Mouse (Mus musculus) midbrain, embryonic 16.5 days (tissue): Measurements from ENCODE around the gene Rtn1. TPM values are rescaled to one million over a fixed set of nuclear protein-coding genes. Genes with fewer than 3 reads are reported as not detected.
"Not testable (repeated sequence)": the region's sequence is repeated elsewhere in the genome, so short reads cannot be mapped to it uniquely, and the experiment has no call there.

Experiments
- ATAC-seq: fragments of 200-750 bp; cut with Nextera tagmentation; 2 replicates; pipeline ENCODE4 v1.8.0; 2017; ENCODE audit warnings: moderate TSS enrichment
- H3K27ac ChIP-seq: fragments of 300-500 bp; sonication (generic); 2 replicates; pipeline ENCODE4 v1.5.1; 2014; ENCODE audit warnings: mild to moderate bottlenecking, low read length, mixed read lengths
- H3K27me3 ChIP-seq: fragments of 300-500 bp; sonication (generic); 2 replicates; pipeline ENCODE4 v1.6.1; 2014; ENCODE audit warnings: low read depth, low read length, mixed read lengths; ENCODE audit not compliant: control insufficient read depth, insufficient read depth
- H3K36me3 ChIP-seq: fragments of 300-500 bp; sonication (generic); 2 replicates; pipeline ENCODE4 v1.6.1; 2014; ENCODE audit warnings: mild to moderate bottlenecking, low read length, moderate library complexity, mixed read lengths; ENCODE audit not compliant: control insufficient read depth, insufficient read depth
- H3K4me1 ChIP-seq: fragments of 300-500 bp; sonication (generic); 2 replicates; pipeline ENCODE4 v1.6.1; 2014; ENCODE audit warnings: mild to moderate bottlenecking, low read length, mixed read lengths; ENCODE audit not compliant: control insufficient read depth, insufficient read depth
- H3K4me2 ChIP-seq: fragments of 300-500 bp; sonication (generic); 2 replicates; pipeline ENCODE4 v1.6.1; 2014; ENCODE audit warnings: mild to moderate bottlenecking, low read length, mixed read lengths
- H3K4me3 ChIP-seq: fragments of 300-500 bp; sonication (generic); 2 replicates; pipeline ENCODE4 v1.5.1; 2014; ENCODE audit warnings: low read depth, mild to moderate bottlenecking, low read length, moderate library complexity, mixed read lengths
- H3K9ac ChIP-seq: fragments of 300-500 bp; sonication (generic); 2 replicates; pipeline ENCODE4 v1.6.1; 2014; ENCODE audit warnings: low read depth, low read length, mixed read lengths
- H3K9me3 ChIP-seq: fragments of 300-500 bp; sonication (generic); replicated peaks from 2 replicates; pipeline ENCODE4 v1.6.1; 2014; ENCODE audit warnings: mild to moderate bottlenecking, low read length, mixed read lengths; ENCODE audit not compliant: control insufficient read depth, poor library complexity, severe bottlenecking
- WGBS: fragments of 180-500 bp; shearing (Covaris S2); extraction: QIAGEN DNeasy Blood & Tissue Kit; methylation state at CpG from one replicate; pipeline ENCODE4 v1.1.7; 2014; 5-methylcytosine and 5-hydroxymethylcytosine counted together
- polyA plus RNA-seq: library from polyadenylated mRNA; unstranded; fragments of >200 nt; fragmentation: Nextera tagmentation; extraction: Ambion mirVana; gene quantifications from 2 replicates; pipeline ENCODE4 v1.2.1, GENCODE M21; 2015

Rtn1 gene
- polyA plus RNA-seq, 1 experiment from 2014 or later, result 3,475 TPM

DNA sequence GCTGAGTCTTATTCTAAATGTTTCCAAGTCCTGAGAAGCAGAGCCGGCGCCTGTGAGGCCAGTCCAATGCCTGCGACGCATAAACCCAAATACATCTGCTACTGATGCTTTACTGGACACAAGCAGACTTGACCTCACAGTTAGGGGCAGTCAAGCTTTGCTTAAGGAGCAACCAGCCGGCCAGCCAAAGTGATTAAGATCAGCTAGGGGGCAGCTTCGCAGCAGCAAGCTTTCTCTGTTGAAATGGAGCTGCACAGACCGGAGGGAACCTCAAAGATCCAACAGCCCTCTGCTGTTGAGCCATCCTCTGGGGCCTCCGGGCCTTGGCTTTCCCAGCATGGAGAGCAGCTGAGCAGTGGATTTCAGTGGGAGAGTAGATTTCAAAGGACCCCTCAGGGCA, 107.4 kb downstream of the Rtn1 start:
- peaks cover 5% of the 10 kb centered on the region; the same call in 1 of the 2 replicates for H3K36me3 ChIP-seq
- peaks cover 18% of the 10 kb centered on the region for H3K4me1 ChIP-seq
- H3K9me3 ChIP-seq, result no peaks in the 10 kb centered on the region
- H3K27me3 ChIP-seq, result no peaks in the 10 kb centered on the region
- ATAC-seq, result no peak
- H3K9ac ChIP-seq, result no peak overlapping the region
- no peak overlapping the region for H3K27ac ChIP-seq
- H3K4me3 ChIP-seq, result no peak overlapping the region
- WGBS, result 27% methylated on average over 8 of the region's 8 CpGs
- H3K4me2 ChIP-seq, result no peak overlapping the region

DNA sequence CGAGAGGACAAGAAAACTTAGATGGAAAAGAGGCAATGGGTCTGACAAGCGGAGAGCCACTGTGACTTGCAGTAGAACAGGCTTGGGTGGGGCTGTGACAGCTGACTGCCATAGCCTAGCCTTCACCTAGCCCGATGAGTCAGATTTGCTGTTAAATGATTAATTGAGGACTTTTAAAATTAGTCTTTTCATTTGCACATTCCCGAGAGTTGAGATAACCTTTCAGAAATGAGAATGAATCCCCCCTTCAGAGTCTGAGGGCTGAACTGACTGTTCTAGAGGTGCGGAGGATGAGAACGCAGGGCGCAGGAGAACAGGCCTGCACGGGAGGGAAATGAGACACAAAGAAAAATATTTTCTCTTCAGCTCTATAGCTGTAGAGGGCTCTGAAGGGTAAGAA, 107.9 kb downstream of the Rtn1 start:
- WGBS, result 71% methylated on average over 8 of the region's 8 CpGs
- no peak overlapping the region for H3K9ac ChIP-seq
- ATAC-seq, result no peak

GRCm38 (mm10) chr12:72298222-72298621, 110.6 kb downstream of the Rtn1 start:
- 63% methylated on average over 7 of the region's 7 CpGs for WGBS
- no peak overlapping the region for H3K27ac ChIP-seq
- ATAC-seq, result no peak

More for the DNA sequence above, 107.9 kb downstream of the Rtn1 start:
- Histone ChIP-seq H3K4me3 (no peak overlapping the region), H3K9me3 (no peaks in the 10 kb centered on the region), H3K4me2 (no peak overlapping the region), H3K36me3 (peaks cover 5% of the 10 kb centered on the region; the same call in 1 of the 2 replicates), H3K27me3 (no peaks in the 10 kb centered on the region), H3K27ac (no peak overlapping the region), H3K4me1 (peaks cover 18% of the 10 kb centered on the region)

DNA sequence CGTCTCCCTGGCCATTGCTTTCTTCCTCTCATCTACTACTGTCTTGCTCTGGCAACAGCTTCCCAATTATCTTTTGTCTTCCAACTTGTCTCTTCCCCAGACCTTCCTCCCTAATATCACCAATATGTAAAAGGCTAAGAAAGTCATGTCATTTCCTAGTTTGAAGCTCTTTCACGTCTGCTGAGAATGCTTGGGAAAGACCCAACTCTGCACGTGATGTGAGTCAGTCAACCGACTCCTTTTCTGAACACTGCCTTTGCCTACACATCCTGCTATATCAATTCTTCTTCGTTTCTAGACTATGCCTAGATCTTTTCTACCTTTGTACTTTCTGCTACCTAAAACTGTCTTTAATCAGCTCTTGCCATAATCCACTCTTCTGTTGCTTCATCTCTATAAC, 112.3 kb downstream of the Rtn1 start:
- 95% methylated on average over 5 of the region's 5 CpGs for WGBS
- no peak for ATAC-seq

More at GRCm38 (mm10) chr12:72298222-72298621, 110.6 kb downstream of the Rtn1 start:
- Histone ChIP-seq H3K27me3 (no peaks in the 10 kb centered on the region), H3K4me2 (no peak overlapping the region), H3K9me3 (no peaks in the 10 kb centered on the region), H3K36me3 (no peaks in the 10 kb centered on the region), H3K4me1 (peaks cover 4% of the 10 kb centered on the region; the same call in 1 of the 2 replicates), H3K4me3 (no peak overlapping the region), H3K9ac (no peak overlapping the region)

DNA sequence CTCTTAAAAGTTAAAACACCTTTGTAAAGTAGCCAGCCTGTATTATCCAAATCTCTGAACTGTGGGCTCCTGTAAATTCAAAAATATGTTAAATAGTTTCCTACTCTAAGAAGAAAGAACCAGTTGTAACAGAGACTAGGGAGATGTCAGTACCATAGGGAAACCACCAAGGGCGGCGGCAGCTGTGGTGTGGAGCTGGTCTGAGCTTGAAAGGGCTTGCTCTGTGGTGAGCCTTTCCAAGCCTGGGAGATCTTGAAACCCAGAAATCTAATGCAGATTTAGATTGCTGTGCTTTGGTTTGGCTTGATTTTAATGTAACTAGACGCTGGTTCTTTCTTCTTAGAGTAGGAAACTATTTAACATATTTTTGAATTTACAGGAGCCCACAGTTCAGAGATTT, 115.7 kb downstream of the Rtn1 start:
- H3K4me2 ChIP-seq, H3K4me3 ChIP-seq, H3K27me3 ChIP-seq, H3K9ac ChIP-seq, H3K36me3 ChIP-seq, H3K27ac ChIP-seq, H3K9me3 ChIP-seq, ATAC-seq, H3K4me1 ChIP-seq: not testable (repeated sequence)
- WGBS, result 93% methylated on average over 3 of the region's 3 CpGs

More for the DNA sequence above, 112.3 kb downstream of the Rtn1 start:
- no peak overlapping the region for H3K4me2 ChIP-seq
- H3K27ac ChIP-seq, result no peak overlapping the region
- no peaks in the 10 kb centered on the region for H3K36me3 ChIP-seq
- no peaks in the 10 kb centered on the region for H3K27me3 ChIP-seq
- no peak overlapping the region for H3K4me3 ChIP-seq
- no peaks in the 10 kb centered on the region for H3K9me3 ChIP-seq
- peaks cover 4% of the 10 kb centered on the region; the same call in 1 of the 2 replicates for H3K4me1 ChIP-seq
- no peak overlapping the region for H3K9ac ChIP-seq

DNA sequence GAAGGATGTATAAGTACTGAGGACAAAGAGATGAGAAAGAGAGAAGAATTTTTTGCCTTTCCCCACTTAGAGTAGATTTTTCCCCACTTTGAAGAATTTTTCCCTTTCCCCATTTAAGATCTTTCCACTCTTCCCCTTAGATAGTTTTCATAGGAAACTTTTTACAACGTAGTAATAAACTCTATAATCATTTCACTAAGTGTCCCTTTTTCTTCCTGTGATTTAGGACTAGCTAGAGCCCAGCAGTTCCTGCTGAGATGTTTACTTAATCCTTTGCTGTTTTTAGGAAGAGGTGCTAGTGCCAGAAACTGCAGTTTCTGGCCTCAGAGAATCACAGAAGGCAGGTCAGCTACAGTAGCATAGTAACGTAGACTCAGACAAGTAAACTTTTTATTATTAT, 116.3 kb downstream of the Rtn1 start:
- no peak overlapping the region for H3K4me2 ChIP-seq
- no peak overlapping the region for H3K9ac ChIP-seq
- no peak for ATAC-seq
- no peaks in the 10 kb centered on the region for H3K36me3 ChIP-seq
- H3K27ac ChIP-seq, result no peak overlapping the region
- no peak overlapping the region for H3K4me3 ChIP-seq
- 80% methylated on average over 2 of the region's 2 CpGs for WGBS
- no peaks in the 10 kb centered on the region for H3K9me3 ChIP-seq
- no peaks in the 10 kb centered on the region for H3K4me1 ChIP-seq
- H3K27me3 ChIP-seq, result no peaks in the 10 kb centered on the region

DNA sequence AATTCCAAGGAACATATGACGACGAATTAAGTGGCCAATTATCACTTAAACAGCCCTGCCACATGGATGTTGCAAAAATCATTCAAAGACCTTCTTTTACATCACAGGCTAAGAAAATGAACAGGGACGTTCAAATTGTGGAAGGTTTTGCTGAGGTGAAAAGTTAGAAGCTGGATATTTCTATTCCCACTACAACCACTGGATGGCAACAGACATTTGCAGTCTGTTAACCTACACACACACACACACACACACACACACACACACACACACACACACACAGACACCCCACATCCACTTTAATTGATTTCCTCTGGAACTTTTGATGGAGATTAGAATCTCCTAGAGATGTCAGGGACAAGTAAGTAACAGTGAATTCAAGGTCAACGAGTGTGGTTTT, 117.6 kb downstream of the Rtn1 start:
- WGBS, result 88% methylated on average over 4 of the region's 4 CpGs
- H3K4me1 ChIP-seq, result no peaks in the 10 kb centered on the region
- no peak overlapping the region for H3K4me2 ChIP-seq
- ATAC-seq, result no peak
- no peaks in the 10 kb centered on the region for H3K9me3 ChIP-seq
- H3K36me3 ChIP-seq, result no peaks in the 10 kb centered on the region
- H3K9ac ChIP-seq, result no peak overlapping the region
- no peak overlapping the region for H3K4me3 ChIP-seq
- H3K27ac ChIP-seq, result no peak overlapping the region
- H3K27me3 ChIP-seq, result no peaks in the 10 kb centered on the region

- Histone ChIP-seq H3K27ac (no peak overlapping the region), H3K4me2 (no peak overlapping the region), H3K36me3 (no peaks in the 10 kb centered on the region), H3K4me1 (peaks cover 6% of the 10 kb centered on the region), H3K9ac (no peak overlapping the region), H3K27me3 (no peaks in the 10 kb centered on the region), H3K4me3 (no peak overlapping the region), H3K9me3 (no peaks in the 10 kb centered on the region)
- 69% methylated on average over 3 of the region's 3 CpGs for WGBS
- no peak for ATAC-seq
Observed at GRCm38 (mm10) chr12:72288215-72288614, 120.6 kb downstream of the Rtn1 start.

GRCm38 (mm10) chr12:72287332-72288004, 121.4 kb downstream of the Rtn1 start:
- 80% methylated on average over 4 of the region's 4 CpGs for WGBS
- Histone ChIP-seq H3K4me1 (peaks cover 6% of the 10 kb centered on the region), H3K27ac (no peak overlapping the region), H3K9me3 (no peaks in the 10 kb centered on the region), H3K4me2 (no peak overlapping the region), H3K9ac (no peak overlapping the region), H3K4me3 (no peak overlapping the region), H3K36me3 (no peaks in the 10 kb centered on the region), H3K27me3 (no peaks in the 10 kb centered on the region)
- ATAC-seq, result no peak
